Mouse (Mus musculus): ENCODE results near the gene Pknox1.

DNA sequence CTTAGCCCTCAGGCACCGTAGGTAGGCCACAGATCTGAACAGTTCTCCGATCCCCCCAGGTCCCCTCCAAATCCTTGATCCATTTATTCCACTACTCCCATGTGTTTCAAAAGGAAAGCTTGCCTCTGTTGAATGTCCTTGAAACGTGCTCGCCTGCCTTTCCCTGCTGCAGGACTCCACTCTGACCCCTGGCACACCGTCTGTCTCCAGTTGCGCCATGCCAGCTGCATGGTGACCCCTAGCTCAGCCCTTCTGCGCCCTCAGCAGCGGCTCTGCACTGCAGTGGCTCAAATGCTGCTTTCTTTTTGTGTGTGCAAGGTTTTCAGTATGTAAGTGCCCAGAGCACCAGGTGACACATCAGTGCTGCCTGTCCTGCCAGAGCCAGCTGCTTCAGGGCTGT lies 34.1 kb downstream of the Pknox1 start:
- TF ChIP-seq GATA1 (IDR thresholded peaks at IDR 0.05; ENCODE audit: low read length) (no peak), TAL1 (IDR thresholded peaks at IDR 0.05; ENCODE audit: low read length) (no peak)

All from erythroblast, embryonic 14.5 days (primary cell).